Mouse (Mus musculus): ENCODE measurements at regions not wholly inside any gene's neighbourhood (a gene's known extent, or its start where the extent isn't known, plus 50 kb on each side); places are given as distances from the start of the nearest gene placed in this dataset.

- no peak for TF ChIP-seq CTCF (IDR thresholded peaks at IDR 0.05; ENCODE audit: borderline replicate concordance, insufficient read depth, low read depth, low read length)
- no peak for TF ChIP-seq POLR2A (IDR thresholded peaks at IDR 0.05; ENCODE audit: borderline replicate concordance, insufficient read depth, low read length)
Observed at GRCm38 (mm10) chr2:135582341-135582740, 76.5 kb upstream of the Plcb4 start.

Measured in cerebellum, adult 2 months (tissue).